Mouse (Mus musculus) forebrain, embryonic 11.5 days (tissue): ENCODE measurements around the gene Vangl1. TPM values are rescaled to one million over a fixed set of nuclear protein-coding genes. Genes with fewer than 3 reads are reported as not detected.

ENCODE experiments used
- ATAC-seq: fragments of 200-750 bp; cut with Nextera tagmentation; replicated peaks from 2 replicates; pipeline ENCODE4 v1.8.0; 2017; ENCODE audit warnings: moderate TSS enrichment; ENCODE audit not compliant: low FRiP score
- DNase-seq: peaks from one replicate; pipeline ENCODE4 v3.0.0-alpha.2; 2017; ENCODE audit warnings: low spot score
- H3K27ac ChIP-seq: fragments of 300-500 bp; sonication (generic); 2 replicates; pipeline ENCODE4 v1.5.1; 2014; ENCODE audit warnings: low read depth, low read length
- H3K27me3 ChIP-seq: fragments of 300-500 bp; sonication (generic); 2 replicates; pipeline ENCODE4 v1.6.1; 2014; ENCODE audit warnings: mild to moderate bottlenecking, low read length, mixed read lengths; ENCODE audit not compliant: control insufficient read depth, insufficient read depth
- H3K36me3 ChIP-seq: fragments of 300-500 bp; sonication (generic); 2 replicates; pipeline ENCODE4 v1.6.1; 2014; ENCODE audit warnings: mild to moderate bottlenecking, low read length, moderate library complexity, mixed read lengths; ENCODE audit not compliant: control insufficient read depth, insufficient read depth
- H3K4me1 ChIP-seq: fragments of 300-500 bp; sonication (generic); replicated peaks from 2 replicates; pipeline ENCODE4 v1.6.1; 2014; ENCODE audit warnings: low read length, mixed read lengths; ENCODE audit not compliant: control insufficient read depth, insufficient read depth
- H3K4me2 ChIP-seq: fragments of 300-500 bp; sonication (generic); 2 replicates; pipeline ENCODE4 v1.6.1; 2014; ENCODE audit warnings: low read depth, mild to moderate bottlenecking, low read length, moderate library complexity, mixed read lengths; ENCODE audit not compliant: severe bottlenecking
- H3K4me3 ChIP-seq: fragments of 300-500 bp; sonication (generic); 2 replicates; pipeline ENCODE4 v1.5.1; 2014; ENCODE audit warnings: low read depth, low read length
- H3K9ac ChIP-seq: fragments of 300-500 bp; sonication (generic); 2 replicates; pipeline ENCODE4 v1.6.1; 2014; ENCODE audit warnings: low read length
- H3K9me3 ChIP-seq: fragments of 300-500 bp; sonication (generic); 2 replicates; pipeline ENCODE4 v1.6.1; 2016; ENCODE audit warnings: low read length, mixed read lengths; ENCODE audit not compliant: control insufficient read depth
- WGBS: fragments of 180-500 bp; shearing (Covaris S2); extraction: QIAGEN DNeasy Blood & Tissue Kit; methylation state at CpG from one replicate; pipeline ENCODE4 v1.1.7; 2014; 5-methylcytosine and 5-hydroxymethylcytosine counted together
- polyA plus RNA-seq: library from polyadenylated mRNA; unstranded; fragments of >200 nt; fragmentation: Nextera tagmentation; extraction: Ambion mirVana; gene quantifications from 2 replicates; pipeline ENCODE4 v1.2.1, GENCODE M21; 2014

Gene Vangl1
- polyA plus RNA-seq, 1 experiment from 2014 or later, result 8.1 TPM

- Histone ChIP-seq H3K36me3 (no peaks in the 10 kb centered on the region), H3K4me1 (peaks cover 15% of the 10 kb centered on the region), H3K4me2 (no peak overlapping the region), H3K9ac (no peak overlapping the region), H3K9me3 (no peaks in the 10 kb centered on the region), H3K27me3 (peaks cover 16% of the 10 kb centered on the region), H3K4me3 (no peak overlapping the region), H3K27ac (no peak overlapping the region)
- ATAC-seq (no peak), DNase-seq (no peak)
- WGBS, result 48% methylated on average over 2 of the region's 2 CpGs
These were observed 8.7 kb downstream of the Vangl1 start for GRCm38 (mm10) chr3:102195762-102196161.

GRCm38 (mm10) chr3:102194291-102195051 lies 10.0 kb downstream of the Vangl1 start:
- Histone ChIP-seq H3K36me3 (no peaks in the 10 kb centered on the region), H3K9ac (no peak overlapping the region; the same call in 1 of the 2 replicates), H3K9me3 (no peaks in the 10 kb centered on the region), H3K4me2 (no peak overlapping the region; the same call in 1 of the 2 replicates), H3K27ac (no peak overlapping the region), H3K27me3 (peaks cover 16% of the 10 kb centered on the region), H3K4me1 (peaks cover 18% of the 10 kb centered on the region), H3K4me3 (no peak overlapping the region)
- WGBS, result 5% methylated on average over 11 of the region's 11 CpGs
- ATAC-seq (no peak), DNase-seq (no peak)

DNA sequence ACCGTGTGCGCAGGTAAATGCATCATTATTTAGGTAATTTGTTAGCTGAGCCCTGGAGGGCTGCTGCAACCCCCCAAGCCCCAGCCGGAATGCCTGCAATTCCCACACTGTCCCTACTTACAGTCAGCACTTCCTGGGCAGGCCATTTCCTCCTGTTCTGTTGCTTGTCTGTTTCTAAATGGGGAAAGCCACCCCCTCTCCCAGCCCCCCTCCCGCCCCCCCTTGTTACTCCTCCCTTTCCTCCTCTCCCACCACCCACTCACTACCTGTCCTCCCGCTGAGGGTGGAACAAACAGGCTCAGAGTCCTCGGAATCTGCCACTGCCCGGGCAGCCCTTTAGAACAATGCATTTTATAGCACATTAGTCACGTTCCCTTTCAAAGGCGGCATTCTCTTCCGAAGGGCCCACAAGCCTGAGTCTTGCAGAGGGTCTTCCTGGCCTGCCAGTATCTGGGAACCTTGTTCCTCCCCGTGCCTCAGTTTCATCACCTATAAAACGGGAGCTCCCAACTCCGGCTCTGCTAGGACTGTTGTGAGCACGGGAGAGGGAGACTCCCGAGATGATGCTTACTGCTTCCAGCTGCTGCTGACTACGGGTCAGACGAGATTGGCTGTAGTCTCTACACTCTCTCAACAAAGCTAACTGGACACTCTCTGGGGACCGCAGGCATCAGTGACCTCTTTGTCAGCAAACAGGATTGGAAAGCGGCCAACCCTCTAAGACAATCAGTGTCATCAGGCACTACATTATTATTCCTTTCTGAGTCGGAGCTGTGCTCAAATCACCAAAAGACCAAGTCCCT lies 10.8 kb downstream of the Vangl1 start:
- peaks cover 18% of the 10 kb centered on the region for H3K4me1 ChIP-seq
- 5% methylated on average over 20 of the region's 20 CpGs for WGBS
- DNase-seq, result no peak
- no peaks in the 10 kb centered on the region for H3K36me3 ChIP-seq
- 0 out of 2 replicates have a peak overlapping the region, but pooled peaks have one; percentile 3 for H3K4me3 ChIP-seq
- no peak overlapping the region for H3K27ac ChIP-seq
- H3K27me3 ChIP-seq, result peaks cover 16% of the 10 kb centered on the region
- ATAC-seq, result peak; percentile 31; the same call in 1 of the 2 replicates
- no peak overlapping the region for H3K9ac ChIP-seq
- no peaks in the 10 kb centered on the region for H3K9me3 ChIP-seq
- peak overlapping the region; percentile 36 for H3K4me2 ChIP-seq

DNA sequence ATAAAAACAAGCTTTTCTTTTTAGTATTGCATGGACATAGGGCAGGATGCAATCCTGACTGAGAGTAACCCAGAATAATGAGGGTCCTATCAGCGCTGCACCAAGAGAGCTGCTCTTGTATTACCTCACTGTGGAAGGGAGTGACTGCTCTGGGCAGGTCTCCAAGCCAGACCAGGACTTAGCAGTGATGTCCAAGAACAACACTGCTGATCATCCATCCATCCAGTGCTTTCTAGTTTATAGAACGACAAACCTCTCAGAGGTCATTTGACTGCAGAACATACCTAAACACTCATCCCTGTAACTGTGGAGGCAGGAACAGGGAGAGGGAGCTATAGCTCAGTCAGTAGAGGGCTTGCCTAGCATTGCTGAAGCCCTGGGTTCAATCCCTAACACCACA lies 11.9 kb downstream of the Vangl1 start:
- WGBS, result 78% methylated on average over 2 of the region's 2 CpGs
- DNase-seq (no peak), ATAC-seq (no peak)
- Histone ChIP-seq H3K4me1 (peaks cover 18% of the 10 kb centered on the region), H3K9me3 (no peaks in the 10 kb centered on the region), H3K36me3 (no peaks in the 10 kb centered on the region), H3K4me3 (no peak overlapping the region), H3K27ac (no peak overlapping the region), H3K27me3 (peaks cover 16% of the 10 kb centered on the region), H3K9ac (no peak overlapping the region), H3K4me2 (no peak overlapping the region)

GRCm38 (mm10) chr3:102191575-102191974 lies 12.9 kb downstream of the Vangl1 start:
- ATAC-seq, result no peak
- no peak overlapping the region for H3K9ac ChIP-seq
- H3K27me3 ChIP-seq, result peaks cover 16% of the 10 kb centered on the region
- no peaks in the 10 kb centered on the region for H3K36me3 ChIP-seq
- H3K9me3 ChIP-seq, result no peaks in the 10 kb centered on the region
- no peak overlapping the region for H3K4me2 ChIP-seq
- H3K4me3 ChIP-seq, result no peak overlapping the region
- no peak for DNase-seq
- peaks cover 18% of the 10 kb centered on the region for H3K4me1 ChIP-seq
- H3K27ac ChIP-seq, result no peak overlapping the region
- WGBS, result 82% methylated on average over 3 of the region's 3 CpGs

DNA sequence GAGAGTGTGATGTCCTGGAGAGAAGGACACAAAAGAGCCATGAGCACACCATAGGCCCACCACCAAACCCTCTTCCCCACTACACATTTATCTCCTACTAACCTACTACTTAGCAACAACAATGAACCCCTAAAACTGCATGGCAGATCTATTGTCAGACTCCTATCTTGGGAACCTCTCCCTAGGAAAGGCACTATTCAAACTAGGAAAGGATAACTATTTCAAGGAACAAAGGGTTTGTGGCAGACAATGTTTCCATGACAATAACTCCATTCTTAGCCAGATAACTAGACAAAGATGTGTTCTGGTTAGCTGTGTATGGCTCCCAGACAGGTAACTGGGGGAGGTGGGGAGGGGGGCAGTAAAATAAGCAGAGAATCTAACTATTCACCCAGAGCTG lies 13.9 kb downstream of the Vangl1 start:
- Histone ChIP-seq H3K27me3 (peaks cover 12% of the 10 kb centered on the region), H3K36me3 (no peaks in the 10 kb centered on the region), H3K27ac (no peak overlapping the region), H3K9ac (no peak overlapping the region), H3K4me1 (peaks cover 18% of the 10 kb centered on the region), H3K4me3 (no peak overlapping the region), H3K4me2 (no peak overlapping the region), H3K9me3 (no peaks in the 10 kb centered on the region; the same call in 1 of the 2 replicates)
- ATAC-seq (no peak), DNase-seq (no peak)

DNA sequence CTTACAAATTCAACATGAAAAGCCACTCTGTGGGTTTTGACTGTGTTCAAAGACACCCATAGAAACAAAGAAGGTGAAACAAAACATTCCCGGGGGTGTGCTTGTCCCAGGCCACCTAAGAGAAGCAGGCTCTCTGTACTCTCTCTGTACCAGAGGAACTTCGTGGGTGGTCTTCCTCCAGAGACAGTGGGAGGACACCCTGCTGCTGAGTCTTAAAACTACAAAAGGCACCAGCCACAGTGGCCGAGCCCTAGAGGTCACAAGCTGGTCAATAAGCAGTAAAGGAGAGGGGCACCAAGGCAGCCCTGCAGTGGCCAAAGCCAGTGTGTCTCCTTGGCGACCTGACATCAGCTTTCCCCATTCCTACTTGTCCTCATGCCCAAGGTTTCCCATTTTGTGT lies 14.5 kb downstream of the Vangl1 start:
- Histone ChIP-seq H3K9ac (no peak overlapping the region), H3K36me3 (no peaks in the 10 kb centered on the region), H3K27ac (no peak overlapping the region), H3K27me3 (peaks cover 10% of the 10 kb centered on the region), H3K4me2 (no peak overlapping the region), H3K9me3 (no peaks in the 10 kb centered on the region; the same call in 1 of the 2 replicates), H3K4me3 (no peak overlapping the region), H3K4me1 (peaks cover 18% of the 10 kb centered on the region)
- WGBS, result 5% methylated on average over 4 of the region's 4 CpGs
- no peak for ATAC-seq
- no peak for DNase-seq

GRCm38 (mm10) chr3:102188972-102189371 lies 15.5 kb downstream of the Vangl1 start:
- DNase-seq, result no peak
- Histone ChIP-seq H3K4me2 (no peak overlapping the region), H3K9ac (no peak overlapping the region), H3K27ac (no peak overlapping the region), H3K4me1 (peaks cover 11% of the 10 kb centered on the region; the same call in 1 of the 2 replicates), H3K9me3 (no peaks in the 10 kb centered on the region; the same call in 1 of the 2 replicates), H3K27me3 (peaks cover 10% of the 10 kb centered on the region), H3K4me3 (no peak overlapping the region), H3K36me3 (no peaks in the 10 kb centered on the region)
- 26% methylated on average over 6 of the region's 6 CpGs for WGBS
- ATAC-seq, result peak; percentile 45; the same call in 1 of the 2 replicates
